Mouse (Mus musculus) left cerebral cortex, adult 2 months (tissue): ENCODE measurements around the gene Syt8. TPM values are rescaled to one million over a fixed set of nuclear protein-coding genes. Genes with fewer than 3 reads are reported as not detected.

ENCODE experiments used
- DNase-seq, 2 experiments: peaks; one replicate each; pipeline ENCODE4 v3.0.0; 2021 to 2022; ENCODE audit warnings: low spot score in 2 of 2, mixed read lengths in 1 of 2; ENCODE audit errors: extremely low spot score in 1 of 2
- H3K27ac ChIP-seq: fragments of 200-600 bp; 2 replicates; pipeline ENCODE4 v1.8.1; 2022
- H3K4me3 ChIP-seq: fragments of 200-600 bp; 2 replicates; pipeline ENCODE4 v1.8.1; 2022
- CTCF ChIP-seq: fragments of 200-600 bp; IDR thresholded peaks from 2 replicates; pipeline ENCODE4 v1.8.1; 2022; ENCODE audit warnings: antibody characterized with exemption, mild to moderate bottlenecking, moderate library complexity
- intact Hi-C: fragments of 180-260 bp; cut with DNase I; formaldehyde crosslinking; loops from one replicate; pipeline ENCODE4 v1.15.1; 2025
- total RNA-seq, 2 experiments: library from RNA; stranded (reverse); gene quantifications; 2 replicates each; pipeline ENCODE4 v1.2.3; 2021

The Syt8 gene
- total RNA-seq, 2 experiments from 2014 or later = not detected

DNA sequence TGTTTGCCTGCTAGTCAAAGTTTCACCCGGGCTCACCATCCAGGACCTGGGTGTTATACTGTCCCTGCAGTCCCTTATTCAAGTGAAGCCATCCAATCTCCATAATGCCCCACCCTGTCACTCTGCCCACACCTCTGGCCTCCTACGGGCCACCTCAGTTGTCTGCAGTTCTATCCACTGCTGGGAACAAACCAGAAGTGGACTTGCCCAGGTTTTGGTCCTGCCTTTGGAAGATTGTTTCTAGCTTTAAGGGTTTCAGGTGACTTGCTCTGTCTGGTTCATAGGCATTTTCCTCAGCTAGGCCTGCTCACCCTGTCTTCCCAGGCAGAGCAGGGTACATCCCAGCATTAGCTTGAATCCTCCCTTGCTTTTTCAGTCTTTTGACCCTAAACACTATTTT lies 20.6 kb downstream of the Syt8 start:
- TF ChIP-seq CTCF = no peak
- H3K27ac ChIP-seq = no peak overlapping the region
- H3K4me3 ChIP-seq = no peak overlapping the region
- no peak for DNase-seq
- intact Hi-C loops = no loop called here

DNA sequence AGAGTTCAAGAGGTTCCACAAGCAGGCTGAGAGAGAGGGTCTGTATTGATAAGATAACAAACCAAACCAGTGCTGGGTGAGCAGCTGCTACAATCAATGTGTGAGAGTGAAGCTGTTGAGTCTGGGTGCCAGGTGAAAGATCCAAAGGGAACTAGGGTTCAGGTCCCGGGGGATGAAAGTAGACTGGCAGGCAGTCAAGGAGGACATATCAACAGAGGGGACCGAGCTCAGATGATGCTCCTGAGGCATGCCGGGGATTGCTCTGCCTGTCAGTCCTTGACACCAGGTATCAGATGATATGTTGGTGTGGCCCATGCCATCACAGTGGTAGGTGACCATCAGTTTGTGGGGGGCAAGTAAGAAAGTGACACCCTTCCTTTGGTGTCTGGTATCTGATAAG lies 22.2 kb downstream of the Syt8 start:
- Histone ChIP-seq H3K27ac (no peak overlapping the region), H3K4me3 (no peak overlapping the region)
- no peak for DNase-seq
- intact Hi-C loops = no loop called here
- TF ChIP-seq CTCF = no peak

DNA sequence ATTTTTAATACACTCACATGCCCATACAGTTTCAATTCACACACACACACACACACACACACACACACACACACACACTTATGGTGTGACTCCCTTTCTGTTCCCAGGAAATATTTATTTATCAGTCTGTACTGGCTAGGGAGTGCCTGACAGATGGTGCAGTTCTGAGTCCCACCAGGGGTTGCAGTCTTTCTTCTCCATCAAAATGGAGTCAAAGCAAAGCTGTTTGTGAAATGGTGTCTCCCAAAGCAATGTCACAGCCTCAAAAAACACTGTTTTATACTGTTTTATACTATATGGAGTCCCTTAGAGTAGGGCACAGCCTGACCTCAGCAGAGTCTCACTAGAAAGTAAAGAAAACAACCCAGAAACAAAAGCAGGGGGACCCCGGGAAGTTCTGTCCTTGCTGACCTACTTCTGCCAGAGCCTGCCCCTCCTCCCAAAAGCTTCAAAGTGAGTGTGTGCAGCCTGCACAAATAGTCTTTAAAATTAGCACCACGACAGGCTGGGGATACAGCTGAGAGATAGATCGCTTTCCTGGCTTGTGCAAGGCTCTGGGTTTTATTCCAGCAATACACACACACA lies 22.7 kb downstream of the Syt8 start:
- DNase-seq = no peak
- H3K27ac ChIP-seq = no peak overlapping the region; the same call in 1 of the 2 replicates

DNA sequence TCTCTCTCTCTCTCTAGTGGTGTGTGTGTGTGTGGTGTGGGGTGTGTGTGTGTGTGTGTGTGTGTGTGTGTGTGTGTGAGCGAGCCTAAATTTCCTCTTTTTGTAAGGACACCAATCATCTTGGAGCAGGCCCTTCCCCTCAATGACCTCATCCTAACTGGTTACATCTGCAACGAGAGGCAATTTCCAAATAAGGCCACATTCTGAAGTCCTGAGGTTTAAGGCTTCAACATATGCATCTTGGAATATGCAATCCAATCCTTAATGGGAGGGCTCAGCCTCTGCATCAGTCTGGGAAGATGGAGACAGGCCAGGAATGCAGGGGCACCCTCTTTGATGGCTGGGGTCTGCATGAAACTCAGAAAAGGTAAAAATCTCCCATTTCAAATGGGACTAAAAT lies 23.4 kb downstream of the Syt8 start:
- no peak overlapping the region for H3K27ac ChIP-seq
- TF ChIP-seq CTCF = no peak
- DNase-seq = no peak
- intact Hi-C loops = no loop called here
- no peak overlapping the region for H3K4me3 ChIP-seq

More for the DNA sequence above, 22.7 kb downstream of the Syt8 start:
- intact Hi-C loops = no loop called here
- peak; percentile 8; the same call in 1 of the 2 replicates for TF ChIP-seq CTCF
- no peak overlapping the region for H3K4me3 ChIP-seq

DNA sequence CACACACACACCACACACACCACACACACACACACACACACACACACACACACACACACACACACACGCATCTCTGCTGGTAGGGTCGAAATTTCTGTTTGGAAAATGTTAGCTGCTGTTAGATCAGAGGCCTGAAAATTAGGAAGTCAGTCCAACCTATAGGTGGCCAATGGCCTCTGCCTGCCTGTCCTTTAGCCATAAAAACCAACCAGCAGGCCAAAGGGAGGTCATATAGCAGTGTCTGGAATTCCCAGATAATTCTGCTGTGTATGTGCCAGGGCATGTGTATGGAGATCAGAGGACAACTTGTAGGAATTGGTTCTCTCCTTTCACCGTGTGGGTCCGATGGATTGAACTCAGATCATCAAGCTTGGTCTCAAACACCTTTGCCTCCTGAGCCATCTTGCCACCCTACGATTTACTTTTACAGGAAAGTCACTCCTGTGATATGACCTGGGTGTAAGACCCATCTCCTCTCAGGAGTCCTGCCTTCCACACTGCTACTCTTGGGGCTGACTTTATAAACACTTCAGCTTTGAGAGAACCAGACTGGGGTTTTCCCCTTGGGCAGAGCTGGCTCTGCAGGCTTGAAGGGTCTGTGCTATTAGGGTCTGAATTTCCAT lies 24.1 kb downstream of the Syt8 start:
- H3K27ac ChIP-seq = no peak overlapping the region
- intact Hi-C loops = no loop called here
- H3K4me3 ChIP-seq = no peak overlapping the region
- no peak for DNase-seq
- no peak for TF ChIP-seq CTCF

DNA sequence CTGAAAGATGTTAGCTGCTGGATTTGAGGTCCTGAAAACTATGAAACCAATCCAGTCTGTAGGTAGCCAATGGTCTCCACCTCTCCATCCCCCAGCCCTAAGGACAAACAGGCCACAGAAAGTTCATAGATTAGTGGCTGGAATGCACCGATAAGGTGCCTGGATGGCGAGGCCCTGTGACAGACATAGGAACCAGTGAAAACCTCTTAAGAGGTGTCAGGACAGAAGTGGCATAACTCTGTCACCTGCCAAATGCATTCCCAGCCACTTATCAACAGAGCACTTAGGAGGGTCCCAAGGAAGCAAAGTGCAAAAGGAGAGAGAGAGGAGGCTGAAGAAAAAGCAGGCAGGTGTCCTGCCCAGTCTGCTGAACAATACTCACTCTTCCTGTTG lies 24.6 kb downstream of the Syt8 start:
- intact Hi-C loops = no loop called here
- no peak for DNase-seq
- no peak overlapping the region for H3K4me3 ChIP-seq
- H3K27ac ChIP-seq = no peak overlapping the region
- no peak for TF ChIP-seq CTCF

DNA sequence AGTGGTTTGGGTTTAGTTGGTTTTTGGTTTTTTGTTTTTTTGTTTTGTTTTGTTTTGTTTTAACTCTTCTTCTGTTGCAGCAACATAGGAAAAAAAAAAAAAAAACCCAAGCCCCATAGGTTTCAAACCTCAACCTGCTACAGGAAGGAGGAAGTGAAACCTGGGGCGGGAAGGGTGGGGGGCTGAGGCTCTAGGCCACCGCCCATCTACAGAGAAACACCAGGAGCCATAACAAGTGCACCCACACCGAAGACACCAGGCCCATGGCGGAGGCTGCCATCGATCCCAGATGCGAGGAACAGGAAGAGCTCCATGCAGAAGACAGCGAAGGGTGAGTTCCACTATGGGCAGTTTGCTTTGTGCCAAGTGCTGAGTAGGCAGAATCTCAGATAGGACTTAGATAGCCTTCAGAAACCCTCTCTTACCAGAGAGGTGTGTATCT lies 26.0 kb downstream of the Syt8 start, which contains the start of gene Lsp1:
TSS of gene Lsp1 (plus strand) at position 174 of the 442 bp plus-strand sequence.
- Histone ChIP-seq H3K27ac (no peak within 1 kb of the TSS), H3K4me3 (no peak within 1 kb of the TSS)
- no peak for TF ChIP-seq CTCF
- intact Hi-C loops = no loop called here
- DNase-seq = no peak

DNA sequence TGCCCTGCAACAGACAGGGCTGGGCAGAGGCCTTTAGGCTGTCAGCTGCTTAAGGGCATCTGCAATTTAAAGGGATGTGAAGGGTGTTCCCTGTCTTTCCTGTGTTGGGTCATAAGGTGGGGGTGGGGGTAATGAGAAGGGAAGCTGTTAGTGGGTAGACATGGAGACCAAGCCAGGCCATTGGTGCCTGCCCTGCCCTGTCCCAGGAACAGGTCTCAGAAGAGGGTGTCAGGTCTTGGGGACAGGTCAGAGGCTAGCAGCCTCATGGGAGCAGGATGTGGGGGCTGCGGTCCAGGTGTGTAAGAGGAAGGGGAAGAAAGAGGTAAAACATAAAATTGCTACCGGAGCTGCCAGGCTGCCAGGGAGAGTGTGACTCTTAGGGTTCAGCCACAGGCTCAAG lies 26.8 kb downstream of the Syt8 start:
- no peak for DNase-seq
- Histone ChIP-seq H3K4me3 (no peak overlapping the region), H3K27ac (no peak overlapping the region)
- no peak for TF ChIP-seq CTCF
- intact Hi-C loops = no loop called here

DNA sequence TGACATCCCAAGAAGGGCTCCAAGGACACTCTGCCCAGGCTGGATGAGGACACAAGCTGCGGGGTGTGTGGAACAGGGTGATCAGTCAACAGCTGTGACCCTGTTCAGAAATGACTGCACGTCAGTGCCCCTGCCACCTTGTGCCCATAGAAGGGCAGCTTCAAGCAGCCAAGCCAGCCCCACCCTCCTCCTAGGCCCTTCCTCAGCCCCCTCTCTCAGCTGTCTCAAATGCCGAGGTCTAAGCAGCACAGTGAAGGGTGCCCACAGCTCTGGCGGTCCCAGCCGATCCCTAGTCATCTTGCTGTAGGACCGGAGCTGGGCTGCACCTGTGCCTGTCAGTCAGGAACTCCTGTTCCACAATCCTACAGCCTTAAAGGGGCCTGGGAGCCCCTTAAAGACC lies 27.5 kb downstream of the Syt8 start:
- Histone ChIP-seq H3K27ac (no peak overlapping the region), H3K4me3 (no peak overlapping the region)
- TF ChIP-seq CTCF = no peak
- intact Hi-C loops = no loop called here
- DNase-seq = no peak

DNA sequence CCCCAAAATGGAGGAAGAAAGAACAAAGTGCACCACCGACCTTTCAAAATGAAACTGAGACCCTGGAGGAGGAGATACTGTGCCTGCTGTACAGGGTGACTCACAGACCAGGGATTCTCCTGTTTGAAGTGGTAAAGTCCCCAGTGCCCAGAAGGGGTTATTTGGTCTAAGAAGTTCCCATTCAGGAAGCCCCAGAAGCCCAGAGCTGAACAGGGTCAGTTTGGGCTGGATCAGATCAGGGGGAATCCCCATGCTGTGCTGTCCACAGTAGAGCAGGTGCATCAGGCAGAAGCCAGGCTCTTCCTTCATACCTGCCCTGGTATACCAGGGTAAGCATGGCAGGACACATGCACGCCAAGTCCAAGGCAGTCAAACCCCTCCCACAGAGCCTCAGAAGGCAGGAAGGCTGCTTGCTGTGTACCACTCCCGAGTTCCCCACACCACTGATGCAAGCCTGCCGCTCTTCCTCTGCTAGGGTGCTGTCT lies 28.0 kb downstream of the Syt8 start:
- TF ChIP-seq CTCF = no peak
- intact Hi-C loops = no loop called here
- no peak for DNase-seq

DNA sequence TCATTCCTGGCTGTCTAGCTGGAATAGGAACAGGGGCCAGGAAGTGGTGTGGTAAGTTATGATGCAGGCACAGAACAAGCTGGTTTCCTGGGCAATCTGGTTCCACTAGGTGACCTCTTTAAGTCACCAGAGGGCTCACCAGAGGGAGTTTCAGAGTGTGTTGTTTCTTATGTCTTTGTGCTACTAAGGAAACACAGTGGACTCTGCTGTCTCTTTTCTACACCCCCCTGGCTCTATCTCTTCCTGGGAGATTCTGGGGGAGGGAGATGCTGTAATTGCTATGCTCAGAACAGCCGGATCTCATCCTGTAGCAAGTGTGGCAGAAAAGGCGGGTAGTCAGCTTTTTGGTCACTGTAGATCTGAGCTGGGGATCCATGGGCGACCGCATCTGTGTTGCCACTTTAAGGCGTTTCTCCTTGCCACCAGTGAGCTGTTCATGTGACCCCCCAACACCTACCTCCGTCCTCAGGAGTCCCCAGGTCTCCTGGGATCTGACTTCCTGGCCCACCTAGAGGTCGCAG lies 35.6 kb downstream of the Syt8 start:
- Histone ChIP-seq H3K27ac (no peak overlapping the region), H3K4me3 (no peak overlapping the region)
- intact Hi-C loops = no loop called here
- DNase-seq = no peak
- TF ChIP-seq CTCF = no peak

More for the DNA sequence above, 28.0 kb downstream of the Syt8 start:
- Histone ChIP-seq H3K4me3 (no peak overlapping the region), H3K27ac (no peak overlapping the region)

DNA sequence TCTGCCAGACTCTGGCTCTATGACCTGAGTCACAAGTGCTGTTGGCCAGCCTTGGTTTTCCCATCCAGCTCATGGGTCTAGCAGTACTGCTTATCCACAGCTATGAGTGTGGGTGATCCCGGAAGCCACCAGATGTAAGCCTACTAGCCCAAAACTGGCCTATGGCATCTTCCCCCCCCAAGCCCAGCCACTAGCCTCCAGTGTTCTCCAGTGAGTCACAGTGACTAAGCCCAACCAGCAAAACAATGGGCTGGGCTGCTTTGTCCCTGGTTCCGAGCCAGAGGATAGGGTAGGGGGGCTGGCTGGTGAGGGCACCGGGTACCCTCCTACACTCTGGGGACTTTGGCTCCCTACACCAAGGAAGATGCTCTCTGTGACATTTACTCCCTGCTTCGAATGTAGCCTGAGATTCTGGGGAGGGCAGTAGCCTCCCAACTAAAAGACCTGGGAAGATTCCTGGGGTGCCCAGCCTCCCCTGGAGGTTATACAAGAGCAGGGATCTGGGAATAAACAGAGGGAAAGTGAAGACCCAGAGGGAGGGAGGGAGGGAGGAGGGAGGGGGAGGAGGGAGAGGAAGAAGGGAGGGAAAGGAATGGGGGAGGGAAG lies 36.3 kb downstream of the Syt8 start:
- Histone ChIP-seq H3K4me3 (no peak overlapping the region), H3K27ac (no peak overlapping the region)
- TF ChIP-seq CTCF = no peak
- intact Hi-C loops = no loop called here
- DNase-seq = no peak
